15 mouse cellular contexts compared by ENCODE assay signal in the genomic region with DNA sequence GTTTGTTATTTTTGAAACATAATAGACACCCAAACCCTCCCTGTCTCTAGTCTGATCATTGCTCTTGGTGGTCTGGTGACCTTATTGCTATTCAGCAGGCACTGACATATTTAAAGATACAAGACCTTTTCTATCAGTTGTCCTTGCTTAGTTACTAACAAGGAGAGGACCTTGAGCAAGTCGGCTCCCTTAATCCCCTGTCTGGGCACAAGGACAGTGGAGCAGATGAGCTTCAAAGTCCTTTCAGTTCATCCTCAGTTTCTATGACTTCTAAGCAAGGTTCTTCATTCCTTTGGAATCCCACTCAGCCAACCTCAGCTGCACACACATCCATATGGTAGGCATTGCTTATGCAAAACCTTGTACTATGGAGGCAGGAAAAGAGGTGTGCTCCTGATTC.
"Had no signal": no experiment of that assay in that cellular context is flagged by ENCODE, and none has a peak within 500 bp of the region (broad histone marks: within the 10 kb centered on the region; RNA-seq: fewer than 3 reads in every experiment).

No protein-coding gene starts in this region.

- H3K9ac ChIP-seq: neural tube, embryonic 15.5 days; stomach, embryonic 15.5 days had no signal

- H3K4me3 ChIP-seq: neural tube, embryonic 15.5 days; stomach, embryonic 15.5 days had no signal

- H3K27me3 ChIP-seq: neural tube, embryonic 15.5 days; stomach, embryonic 15.5 days had no signal

- H3K4me1 ChIP-seq: stomach, embryonic 15.5 days had no signal

- DNase-seq: retina, postnatal 1 day; right cerebral cortex, adult 18-20 months; right cerebral cortex, postnatal 14 days; right cerebral cortex, postnatal 25 days; right cerebral cortex, postnatal 4 days; spleen, adult 18-20 months; thymus, adult 18-20 months; thymus, adult 2 months; thymus, postnatal 14 days; thymus, postnatal 25 days; thymus, postnatal 36 days; thymus, postnatal 4 days had no signal

- H3K4me2 ChIP-seq: neural tube, embryonic 15.5 days; stomach, embryonic 15.5 days had no signal

- H3K27ac ChIP-seq: neural tube, embryonic 15.5 days; stomach, embryonic 15.5 days; stomach, postnatal 0 days had no signal

- H3K36me3 ChIP-seq: neural tube, embryonic 15.5 days; stomach, embryonic 15.5 days had no signal

- H3K9me3 ChIP-seq: neural tube, embryonic 15.5 days; stomach, embryonic 15.5 days had no signal
